Mouse (Mus musculus) liver, embryonic 14.5 days (tissue): ENCODE results near the gene Proca1. TPM values are rescaled to one million over a fixed set of nuclear protein-coding genes. Genes with fewer than 3 reads are reported as not detected.

Experiments used
- ATAC-seq: fragments of 200-750 bp; cut with Nextera tagmentation; 2 replicates; pipeline ENCODE4 v1.8.0; 2017; ENCODE audit warnings: moderate number of reproducible peaks, mild to moderate bottlenecking, moderate library complexity; ENCODE audit not compliant: insufficient read depth
- DNase-seq, 3 experiments: peaks; one replicate each; pipeline ENCODE4 v3.0.0-alpha.2; 2012 to 2013; ENCODE audit warnings: low read depth in 3 of 3, low spot score in 3 of 3
- H3K27ac ChIP-seq: fragments of 300-500 bp; sonication (generic); 2 replicates; pipeline ENCODE4 v1.5.1; 2014; ENCODE audit warnings: moderate library complexity, mild to moderate bottlenecking, control low read depth, inconsistent platforms
- H3K27me3 ChIP-seq: fragments of 300-500 bp; sonication (generic); 2 replicates; pipeline ENCODE4 v1.6.1; 2014; ENCODE audit warnings: mild to moderate bottlenecking, low read length, moderate library complexity; ENCODE audit not compliant: control insufficient read depth, insufficient read depth
- H3K36me3 ChIP-seq: fragments of 300-500 bp; sonication (generic); replicated peaks from 2 replicates; pipeline ENCODE4 v1.6.1; 2014; ENCODE audit warnings: low read depth; ENCODE audit not compliant: control insufficient read depth, insufficient read depth
- H3K4me1 ChIP-seq, 2 experiments: fragments of 200-500 bp in 1 of 2; fragments of 300-500 bp in 1 of 2; sonication (generic) in 1 of 2; replicated peaks; 2 replicates each; pipeline ENCODE4 v1.6.1; 2012 to 2014; ENCODE audit warnings: antibody characterized with exemption in 1 of 2, inconsistent platforms in 1 of 2, low read length in 1 of 2; ENCODE audit not compliant: control insufficient read depth in 2 of 2, insufficient read depth in 2 of 2
- H3K4me2 ChIP-seq: fragments of 300-500 bp; sonication (generic); 2 replicates; pipeline ENCODE4 v1.6.1; 2014; ENCODE audit warnings: low read depth, mild to moderate bottlenecking, control low read depth, moderate library complexity
- H3K4me3 ChIP-seq, 2 experiments: fragments of 200-500 bp in 1 of 2; fragments of 300-500 bp in 1 of 2; sonication (generic) in 1 of 2; 2 replicates each; pipeline ENCODE4 v1.5.1; 2012 to 2014; ENCODE audit warnings: low read depth in 2 of 2, low read length in 2 of 2, mild to moderate bottlenecking in 2 of 2, control low read depth in 1 of 2, inconsistent platforms in 1 of 2, moderate library complexity in 1 of 2; ENCODE audit not compliant: insufficient read depth in 1 of 2
- H3K9ac ChIP-seq: fragments of 300-500 bp; sonication (generic); replicated peaks from 2 replicates; pipeline ENCODE4 v1.6.1; 2014; ENCODE audit warnings: mild to moderate bottlenecking, control low read depth, moderate library complexity
- H3K9me3 ChIP-seq: fragments of 300-500 bp; sonication (generic); 2 replicates; pipeline ENCODE4 v1.6.1; 2016; ENCODE audit warnings: low read length, mixed read lengths; ENCODE audit not compliant: control insufficient read depth
- CTCF ChIP-seq: IDR thresholded peaks from 2 replicates; pipeline ENCODE4 v1.5.1; 2016; ENCODE audit warnings: antibody characterized with exemption, low read depth, control low read depth
- EP300 ChIP-seq: IDR thresholded peaks from 2 replicates; pipeline ENCODE4 v1.6.1; 2016; ENCODE audit warnings: antibody characterized with exemption, low read depth
- WGBS: fragments of 180-500 bp; shearing (Covaris S2); extraction: QIAGEN DNeasy Blood & Tissue Kit; methylation state at CpG from one replicate; pipeline ENCODE4 v1.1.7; 2014; ENCODE audit not compliant: insufficient replicate concordance; 5-methylcytosine and 5-hydroxymethylcytosine counted together
- polyA plus RNA-seq, 2 experiments: library from polyadenylated mRNA; depleted of rRNA in 1 of 2; stranded (reverse) in 1 of 2; unstranded in 1 of 2; fragments of >200 nt; fragmentation: Nextera tagmentation in 1 of 2; extraction: Ambion mirVana in 1 of 2; gene quantifications; 2 replicates each; pipeline versions ENCODE4 v1.2.1 to v1.2.3; 2012 to 2014

Gene Proca1
- polyA plus RNA-seq, 2 experiments, result 0.16 to 0.23 TPM

DNA sequence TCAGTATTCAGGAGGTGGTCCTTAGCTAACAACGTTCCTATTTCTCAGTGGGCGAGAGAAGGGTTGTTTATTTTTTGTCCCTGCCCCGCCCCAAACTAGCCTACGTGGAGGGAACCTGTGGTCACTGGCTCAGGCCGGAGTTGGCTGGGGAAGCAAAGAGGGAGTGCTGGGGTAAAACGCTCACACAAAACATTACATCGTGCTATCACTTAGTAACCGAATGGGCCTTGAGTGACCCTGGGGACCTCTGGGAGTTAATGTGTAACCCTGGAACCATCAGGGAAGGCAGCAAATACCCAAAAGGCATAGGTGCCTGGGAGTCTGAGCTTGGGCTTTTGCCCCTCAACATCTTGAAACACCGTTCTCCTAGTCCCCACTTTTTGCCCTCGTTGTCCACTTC is 15.8 kb upstream of the Proca1 start:
- Histone ChIP-seq H3K4me3 (peak overlapping the region; percentile 86 to 90), H3K9me3 (no peaks in the 10 kb centered on the region), H3K4me2 (peak overlapping the region; percentile 99), H3K27me3 (no peaks in the 10 kb centered on the region), H3K27ac (peak overlapping the region; percentile 96), H3K9ac (peak overlapping the region; percentile 99), H3K36me3 (peaks cover 33% of the 10 kb centered on the region), H3K4me1 (peaks cover 21 to 28% of the 10 kb centered on the region in 2 experiments)
- TF ChIP-seq EP300, result peak; percentile 22; the same call in 1 of the 2 replicates
- TF ChIP-seq CTCF, result no peak
- peak; percentile 21 for ATAC-seq
- 0% methylated on average over 10 of the region's 10 CpGs for WGBS
- peak in 2 of 3 experiments; percentile 64 to 70 for DNase-seq

DNA sequence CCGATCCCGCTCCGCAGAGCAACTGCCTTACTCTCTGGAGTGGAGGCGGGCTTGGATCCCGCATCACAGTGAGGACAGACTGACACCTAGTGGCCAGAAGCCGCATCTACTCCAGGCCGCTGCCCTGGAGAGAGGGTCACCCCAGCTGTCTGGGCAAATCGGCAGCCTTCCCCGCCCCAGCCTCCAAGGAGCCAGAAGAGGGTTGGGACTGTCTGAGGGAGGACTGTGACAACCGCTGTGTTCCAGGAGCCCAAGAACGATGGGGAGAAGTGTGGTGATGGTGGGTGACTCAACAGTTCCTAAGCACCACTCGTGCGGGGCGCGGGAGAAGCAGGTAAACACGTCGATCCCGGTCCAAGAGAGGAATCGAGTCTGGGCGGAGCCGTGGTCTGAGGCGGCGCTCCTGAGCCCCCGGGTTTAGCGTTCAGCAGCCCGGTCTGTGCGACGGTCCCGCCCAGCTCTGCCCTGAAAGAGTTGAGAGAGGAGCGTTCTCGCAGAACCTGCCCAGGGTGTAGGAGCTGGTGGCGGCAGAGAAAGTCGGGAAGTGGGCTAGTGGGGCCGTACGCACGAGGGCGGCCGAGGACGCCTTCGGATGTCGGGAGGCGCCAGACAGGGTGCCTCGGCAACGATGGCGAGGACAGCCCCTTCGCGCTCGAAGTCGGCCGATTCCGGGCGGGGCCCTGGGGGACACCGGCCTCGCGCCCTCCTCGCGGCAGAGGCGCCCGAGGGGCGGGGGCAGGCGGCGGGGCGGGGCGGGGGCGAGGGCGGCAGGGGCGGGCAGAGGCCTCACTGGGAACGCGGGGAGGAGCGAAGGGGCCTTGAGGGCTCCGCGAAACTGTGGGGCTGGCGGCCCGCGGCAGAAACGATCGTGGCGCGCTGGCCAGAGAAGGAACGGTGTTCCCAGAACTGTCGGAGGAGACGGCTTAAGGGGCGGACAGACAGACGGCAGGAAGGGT is 15.0 kb upstream of the Proca1 start:
- no peaks in the 10 kb centered on the region for H3K9me3 ChIP-seq
- H3K4me1 ChIP-seq, result peaks cover 21 to 28% of the 10 kb centered on the region in 2 experiments
- H3K27ac ChIP-seq, result peak overlapping the region; percentile 96
- H3K4me3 ChIP-seq, result peak overlapping the region; percentile 86 to 90
- WGBS, result under 1% methylated on average over 82 of the region's 84 CpGs
- ATAC-seq, result peak; percentile 77
- TF ChIP-seq EP300 (no peak; the same call in 1 of the 2 replicates), CTCF (peak; percentile 99)
- peak; percentile 87 to 93 (median 91) for DNase-seq
- no peaks in the 10 kb centered on the region for H3K27me3 ChIP-seq
- H3K36me3 ChIP-seq, result peaks cover 34% of the 10 kb centered on the region
- H3K9ac ChIP-seq, result peak overlapping the region; percentile 99
- H3K4me2 ChIP-seq, result peak overlapping the region; percentile 99

- no peaks in the 10 kb centered on the region for H3K9me3 ChIP-seq
- TF ChIP-seq CTCF (0 out of 2 replicates have a peak, but pooled peaks have one; percentile 0), EP300 (no peak)
- WGBS, result 1% methylated on average over 29 of the region's 29 CpGs
- peak overlapping the region; percentile 99 for H3K4me2 ChIP-seq
- H3K9ac ChIP-seq, result peak overlapping the region; percentile 99
- peak overlapping the region; percentile 96 for H3K27ac ChIP-seq
- H3K27me3 ChIP-seq, result no peaks in the 10 kb centered on the region
- H3K4me1 ChIP-seq, result peaks cover 21 to 28% of the 10 kb centered on the region in 2 experiments
- H3K4me3 ChIP-seq, result peak overlapping the region; percentile 85 to 86
- peak; percentile 5 for ATAC-seq
- peak in 1 of 3 experiments; percentile 60 for DNase-seq
- peaks cover 34% of the 10 kb centered on the region for H3K36me3 ChIP-seq
Observed at GRCm38 (mm10) chr11:78178859-78179437, 14.2 kb upstream of the Proca1 start.

GRCm38 (mm10) chr11:78179438-78179999 is 13.7 kb upstream of the Proca1 start:
- H3K9ac ChIP-seq, result peak overlapping the region; percentile 99
- no peak for ATAC-seq
- H3K9me3 ChIP-seq, result no peaks in the 10 kb centered on the region
- DNase-seq, result no peak
- H3K4me1 ChIP-seq, result peaks cover 21 to 33% of the 10 kb centered on the region in 2 experiments
- 9% methylated on average over 8 of the region's 8 CpGs for WGBS
- TF ChIP-seq EP300 (no peak), CTCF (no peak)
- H3K36me3 ChIP-seq, result peaks cover 34% of the 10 kb centered on the region
- H3K27me3 ChIP-seq, result no peaks in the 10 kb centered on the region
- peak overlapping the region; percentile 96 for H3K27ac ChIP-seq
- H3K4me2 ChIP-seq, result peak overlapping the region; percentile 99
- peak overlapping the region; percentile 85 to 86 for H3K4me3 ChIP-seq
